In genomic region chr16:42835940-42836339, GRCm38 (mm10) we compare ENCODE assay signal across 13 mouse cellular contexts. TPM values are rescaled to one million over a fixed set of nuclear protein-coding genes. Genes with fewer than 3 reads are reported as not detected.
A peak's percentile ranks its signal among the peaks of the same experiment; 100 is the strongest.
DNase-seq lines count a peak whose midpoint lies in the region; ATAC-seq and TF ChIP-seq lines count a peak whose summit lies in the region.
"Had no signal": no experiment of that assay in that cellular context is flagged by ENCODE, and none has a peak within 500 bp of the region (broad histone marks: within the 10 kb centered on the region; RNA-seq: fewer than 3 reads in every experiment).

No protein-coding gene starts in this region.

- peak; percentile 19 for TF ChIP-seq CTCF in heart, postnatal 0 days (IDR thresholded peaks at IDR 0.05; ENCODE audit: low read depth)
- 0 out of 2 replicates have a peak, but pooled peaks have one; percentile 23 for TF ChIP-seq CTCF in lung, embryonic 14.5 days (IDR thresholded peaks at IDR 0.05; ENCODE audit: low read depth)

- H3K27ac ChIP-seq in heart, postnatal 0 days (ENCODE audit: low read depth): no peak overlapping the region
- H3K27ac ChIP-seq in heart, embryonic 12.5 days (ENCODE audit: poor library complexity, severe bottlenecking): no peak overlapping the region
- H3K27ac ChIP-seq in lung, embryonic 14.5 days (ENCODE audit: low read depth): no peak overlapping the region
- H3K27ac ChIP-seq: heart, embryonic 13.5 days had no signal

- DNase-seq in heart, postnatal 0 days (ENCODE audit: low spot score): peak; percentile 28
- DNase-seq in lung, embryonic 14.5 days: peak; percentile 62
- DNase-seq in lung, postnatal 14 days: no peak
- peak; percentile 52 for DNase-seq in NIH3T3 (ENCODE audit: low read depth)
- peak; percentile 11 for DNase-seq in retina, postnatal 1 day
- DNase-seq in frontal cortex, postnatal 10 days (ENCODE audit: low spot score in 2 of 2): no peak
- no peak for DNase-seq in cerebellum, adult 9-11 months
- DNase-seq: lung, adult 2 months; right cerebral cortex, adult 18-20 months had no signal

- TF ChIP-seq EP300 in heart, postnatal 0 days (IDR thresholded peaks at IDR 0.05; ENCODE audit: low read depth): no peak

- H3K4me2 ChIP-seq in heart, postnatal 0 days (ENCODE audit: low read depth, low read length): no peak overlapping the region
- no peak overlapping the region for H3K4me2 ChIP-seq in heart, embryonic 12.5 days
- no peak overlapping the region for H3K4me2 ChIP-seq in lung, embryonic 14.5 days
- H3K4me2 ChIP-seq: heart, embryonic 13.5 days had no signal

- no peak for ATAC-seq in heart, postnatal 0 days (ENCODE audit: insufficient read depth, low read depth)
- ATAC-seq in heart, embryonic 12.5 days (ENCODE audit: insufficient number of reproducible peaks, low FRiP score): no peak
- ATAC-seq in lung, embryonic 14.5 days (ENCODE audit: insufficient read depth): no peak
- ATAC-seq: intestine, embryonic 16.5 days had no signal

- H3K9me3 ChIP-seq in heart, postnatal 0 days (replicated peaks; ENCODE audit: control insufficient read depth, low read length): no peaks in the 10 kb centered on the region
- H3K9me3 ChIP-seq in heart, embryonic 12.5 days (replicated peaks): no peaks in the 10 kb centered on the region
- H3K9me3 ChIP-seq in lung, embryonic 14.5 days (ENCODE audit: low read depth, low read length): no peaks in the 10 kb centered on the region
- H3K9me3 ChIP-seq: heart, embryonic 13.5 days had no signal

- no peaks in the 10 kb centered on the region for H3K36me3 ChIP-seq in heart, postnatal 0 days (replicated peaks; ENCODE audit: control insufficient read depth, insufficient read depth, low read length)
- H3K36me3 ChIP-seq in heart, embryonic 12.5 days: no peaks in the 10 kb centered on the region
- H3K36me3 ChIP-seq in lung, embryonic 14.5 days (ENCODE audit: insufficient read depth): no peaks in the 10 kb centered on the region
- H3K36me3 ChIP-seq: heart, embryonic 13.5 days had no signal

- no peaks in the 10 kb centered on the region for H3K4me1 ChIP-seq in heart, postnatal 0 days (ENCODE audit: control insufficient read depth, insufficient read depth)
- no peaks in the 10 kb centered on the region for H3K4me1 ChIP-seq in heart, embryonic 12.5 days (replicated peaks)
- H3K4me1 ChIP-seq in lung, embryonic 14.5 days (ENCODE audit: insufficient read depth): no peaks in the 10 kb centered on the region
- H3K4me1 ChIP-seq: heart, embryonic 13.5 days had no signal

- H3K27me3 ChIP-seq in heart, postnatal 0 days (ENCODE audit: control insufficient read depth, insufficient read depth, low read length): no peaks in the 10 kb centered on the region
- no peaks in the 10 kb centered on the region for H3K27me3 ChIP-seq in heart, embryonic 12.5 days (replicated peaks)
- H3K27me3 ChIP-seq in lung, embryonic 14.5 days (ENCODE audit: insufficient read depth, low read length): no peaks in the 10 kb centered on the region
- H3K27me3 ChIP-seq: heart, embryonic 13.5 days had no signal

- 56% methylated on average over 5 of the region's 5 CpGs for WGBS in heart, postnatal 0 days
- 66% methylated on average over 5 of the region's 5 CpGs for WGBS in heart, embryonic 12.5 days
- 61% methylated on average over 5 of the region's 5 CpGs for WGBS in lung, embryonic 14.5 days

- H3K9ac ChIP-seq in heart, postnatal 0 days (replicated peaks; ENCODE audit: low read depth, low read length): no peak overlapping the region
- H3K9ac ChIP-seq in heart, embryonic 12.5 days: no peak overlapping the region
- no peak overlapping the region for H3K9ac ChIP-seq in lung, embryonic 14.5 days
- H3K9ac ChIP-seq: heart, embryonic 13.5 days had no signal

- no peak overlapping the region for H3K4me3 ChIP-seq in heart, postnatal 0 days (ENCODE audit: low read depth, low read length)
- no peak overlapping the region for H3K4me3 ChIP-seq in heart, embryonic 12.5 days
- H3K4me3 ChIP-seq in lung, embryonic 14.5 days (ENCODE audit: low read depth, low read length): no peak overlapping the region
- H3K4me3 ChIP-seq: heart, embryonic 13.5 days; myocyte had no signal

RNA-seq across cellular contexts. Expression of gene Zbtb20, which starts 39.7 kb away (rescaled TPM):
- total RNA-seq in heart, postnatal 0 days (2014; rRNA removed; ENCODE audit: low replicate concordance): 19.8 and 36.2 TPM in 2 replicates
- 45.8 and 48.7 TPM in 2 replicates for polyA plus RNA-seq in heart, postnatal 0 days (2015; fragmentation: Nextera tagmentation; extraction: Ambion mirVana)
- 38.1 and 40.1 TPM in 2 replicates for polyA plus RNA-seq in heart, embryonic 12.5 days (2016; fragmentation: Nextera tagmentation; extraction: Ambion mirVana)
- 17.6 and 20.2 TPM in 2 replicates for polyA plus RNA-seq in lung, embryonic 14.5 days (2014; fragmentation: Nextera tagmentation; extraction: Ambion mirVana)

Comparison
In these comparisons a context has a peak if more than half of its experiments do, and no peak if none do; other contexts are left out.
1. DNase-seq: peak in heart, postnatal 0 days (single experiment), lung, embryonic 14.5 days (single experiment), NIH3T3 (single experiment) and retina, postnatal 1 day (single experiment); none in lung, postnatal 14 days (single experiment), frontal cortex, postnatal 10 days (0 of 2) and cerebellum, adult 9-11 months (single experiment).